Mouse (Mus musculus) embryonic facial prominence, embryonic 13.5 days (tissue): ENCODE data around the gene Rab33a. TPM values are rescaled to one million over a fixed set of nuclear protein-coding genes. Genes with fewer than 3 reads are reported as not detected.
A peak's percentile ranks its signal among the peaks of the same experiment; 100 is the strongest.

Experiments used
- ATAC-seq: fragments of 200-750 bp; cut with Nextera tagmentation; 2 replicates; pipeline ENCODE4 v1.8.0; 2017; ENCODE audit warnings: low read depth; ENCODE audit not compliant: insufficient number of reproducible peaks, insufficient read depth, low FRiP score, low TSS enrichment
- H3K27ac ChIP-seq: fragments of 300-500 bp; sonication (generic); 2 replicates; pipeline ENCODE4 v1.5.1; 2015; ENCODE audit warnings: moderate library complexity, mild to moderate bottlenecking, inconsistent platforms
- H3K27me3 ChIP-seq: fragments of 300-500 bp; sonication (generic); 2 replicates; pipeline ENCODE4 v1.6.1; 2015; ENCODE audit warnings: mild to moderate bottlenecking, inconsistent platforms
- H3K36me3 ChIP-seq: fragments of 300-500 bp; sonication (generic); 2 replicates; pipeline ENCODE4 v1.6.1; 2015; ENCODE audit warnings: mild to moderate bottlenecking, inconsistent platforms
- H3K4me1 ChIP-seq: fragments of 300-500 bp; sonication (generic); 2 replicates; pipeline ENCODE4 v1.6.1; 2015; ENCODE audit warnings: inconsistent platforms
- H3K4me2 ChIP-seq: fragments of 300-500 bp; sonication (generic); 2 replicates; pipeline ENCODE4 v1.6.1; 2015; ENCODE audit warnings: moderate library complexity, mild to moderate bottlenecking, inconsistent platforms
- H3K4me3 ChIP-seq: fragments of 300-500 bp; sonication (generic); 2 replicates; pipeline ENCODE4 v1.5.1; 2015; ENCODE audit warnings: mild to moderate bottlenecking, inconsistent platforms
- H3K9ac ChIP-seq: fragments of 300-500 bp; sonication (generic); 2 replicates; pipeline ENCODE4 v1.6.1; 2015; ENCODE audit warnings: mild to moderate bottlenecking, inconsistent platforms
- H3K9me3 ChIP-seq: fragments of 300-500 bp; sonication (generic); 2 replicates; pipeline ENCODE4 v1.6.1; 2016; ENCODE audit warnings: inconsistent platforms
- WGBS: fragments of 180-500 bp; shearing (Covaris S2); methylation state at CpG from one replicate; pipeline ENCODE4 v1.1.7; 2015; ENCODE audit warnings: mixed read lengths; 5-methylcytosine and 5-hydroxymethylcytosine counted together
- polyA plus RNA-seq: library from polyadenylated mRNA; unstranded; fragments of >200 nt; fragmentation: Nextera tagmentation; extraction: Ambion mirVana; gene quantifications from 2 replicates; pipeline ENCODE4 v1.2.1, GENCODE M21; 2015

Gene Rab33a
- polyA plus RNA-seq, result 6.2 and 6.7 TPM in 2 replicates

DNA sequence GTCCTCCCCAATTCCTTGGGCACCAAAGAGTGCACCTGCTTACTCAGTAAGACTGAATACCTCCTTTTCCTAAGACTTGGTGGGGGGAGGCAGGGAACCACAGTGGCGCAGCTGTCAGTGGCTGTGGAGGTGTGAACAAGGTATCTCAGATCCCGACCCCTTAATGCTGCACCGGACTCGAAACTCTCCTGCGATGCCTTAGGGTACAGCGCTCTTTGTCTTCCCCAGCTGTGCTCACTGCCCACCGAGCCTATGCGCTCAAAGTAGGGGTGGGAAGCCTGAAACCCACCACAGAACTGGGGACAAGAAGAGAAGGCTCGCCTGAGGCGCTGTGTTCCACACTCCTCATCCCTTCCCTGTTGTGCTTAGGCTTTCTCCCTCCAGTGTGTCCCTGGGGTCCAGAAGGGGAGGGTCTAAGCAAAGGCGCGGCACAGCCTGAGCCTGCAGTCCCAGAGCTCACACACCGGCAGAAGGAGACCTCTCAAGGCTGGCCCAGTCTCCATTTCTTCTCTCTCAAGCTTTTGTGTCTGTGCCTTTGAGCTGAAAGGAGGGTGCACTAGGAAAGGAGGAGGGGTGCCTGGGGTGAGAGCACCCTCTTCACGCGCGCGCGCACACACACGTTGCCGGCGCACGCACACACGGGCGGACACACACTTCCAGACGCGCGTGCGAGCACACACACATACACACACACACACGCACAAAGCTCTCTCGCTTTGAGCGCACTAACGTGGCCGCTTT, at the start of gene Rab33a:
TSS of gene Rab33a (plus strand) at position 478 of the 741 bp plus-strand sequence.
- ATAC-seq, result peak; percentile 75; the same call in 1 of the 2 replicates
- no peaks in the 10 kb centered on the region for H3K36me3 ChIP-seq

DNA sequence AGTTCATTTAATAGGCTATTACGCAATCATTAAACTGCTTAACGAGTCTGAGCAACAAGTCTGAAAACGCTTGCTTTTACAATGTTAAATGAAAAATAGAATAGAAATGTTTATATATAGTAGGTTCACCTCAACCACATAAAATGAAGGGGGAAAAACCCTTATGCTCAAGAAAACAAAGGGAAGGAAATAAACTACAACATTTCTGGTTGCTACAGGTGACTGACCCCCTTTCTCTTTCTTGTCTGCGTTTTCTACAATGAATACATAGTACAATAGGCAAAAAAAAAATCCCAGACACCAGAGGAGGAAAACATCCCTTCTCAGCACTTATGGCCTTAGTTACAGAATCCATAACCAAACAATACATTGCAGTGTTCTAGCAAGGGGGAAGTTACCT, 38.0 kb upstream of the Rab33a start:
- Histone ChIP-seq H3K4me1 (no peaks in the 10 kb centered on the region), H3K9me3 (no peaks in the 10 kb centered on the region), H3K9ac (no peak overlapping the region), H3K27ac (no peak overlapping the region), H3K4me3 (no peak overlapping the region), H3K4me2 (no peak overlapping the region), H3K36me3 (peaks cover 32% of the 10 kb centered on the region), H3K27me3 (no peaks in the 10 kb centered on the region)
- 79% methylated on average over 4 of the region's 4 CpGs for WGBS
- no peak for ATAC-seq

More for the DNA sequence above, at the start of gene Rab33a:
- peak within 1 kb of the TSS; percentile 57 for H3K9ac ChIP-seq
- peak within 1 kb of the TSS; percentile 70 for H3K4me2 ChIP-seq
- WGBS, result 29% methylated on average over 33 of the region's 33 CpGs
- peak within 1 kb of the TSS; percentile 49 for H3K4me3 ChIP-seq
- no peaks in the 10 kb centered on the region for H3K27me3 ChIP-seq
- H3K27ac ChIP-seq, result no peak within 1 kb of the TSS; the same call in 1 of the 2 replicates
- no peaks in the 10 kb centered on the region for H3K9me3 ChIP-seq
- no peaks in the 10 kb centered on the region for H3K4me1 ChIP-seq

DNA sequence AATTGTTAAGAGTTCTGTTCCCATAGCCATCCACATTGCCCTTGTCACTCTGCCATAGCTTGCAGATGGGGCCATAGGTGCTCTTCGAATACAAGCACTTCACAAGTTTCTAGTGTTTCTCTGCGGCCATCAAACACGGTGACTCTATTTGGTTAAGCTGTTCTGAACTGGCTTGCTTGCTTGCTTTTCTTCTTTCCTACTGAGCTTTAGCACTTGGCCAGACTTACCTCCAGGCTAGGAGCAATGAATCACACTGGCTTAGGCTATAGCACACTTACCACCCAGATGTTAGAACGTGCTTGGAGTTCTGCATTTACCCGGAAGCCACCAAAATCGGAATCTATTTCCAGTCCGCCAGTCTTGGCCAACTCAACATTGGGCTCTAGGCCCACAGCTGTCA, 37.4 kb upstream of the Rab33a start:
- Histone ChIP-seq H3K27me3 (no peaks in the 10 kb centered on the region), H3K36me3 (peaks cover 29% of the 10 kb centered on the region), H3K4me1 (no peaks in the 10 kb centered on the region), H3K27ac (no peak overlapping the region), H3K4me3 (no peak overlapping the region), H3K9ac (no peak overlapping the region), H3K9me3 (no peaks in the 10 kb centered on the region), H3K4me2 (no peak overlapping the region)
- no peak for ATAC-seq
- WGBS, result 90% methylated on average over 7 of the region's 7 CpGs

DNA sequence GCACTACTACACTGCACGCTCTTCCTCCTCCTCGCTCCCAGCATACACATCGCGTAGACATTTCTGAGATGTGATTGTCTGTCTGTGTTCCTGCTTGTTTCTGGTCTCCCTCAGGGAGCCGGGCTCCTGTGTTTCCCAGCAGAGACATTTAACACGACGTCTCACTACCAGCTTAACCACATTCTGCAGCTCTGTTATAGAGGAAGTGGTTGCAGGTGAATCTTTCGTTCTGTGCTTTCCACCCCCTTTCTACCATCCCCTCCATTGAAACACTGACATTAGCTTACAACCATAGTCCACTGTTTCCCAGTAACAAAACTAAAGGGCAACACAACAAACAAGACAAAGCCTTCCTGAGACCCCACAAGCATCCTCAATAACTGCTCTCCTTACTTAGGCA, 25.3 kb upstream of the Rab33a start:
- Histone ChIP-seq H3K27me3 (no peaks in the 10 kb centered on the region), H3K4me2 (no peak overlapping the region), H3K4me1 (no peaks in the 10 kb centered on the region), H3K4me3 (no peak overlapping the region), H3K9ac (no peak overlapping the region), H3K36me3 (peaks cover 20% of the 10 kb centered on the region), H3K27ac (no peak overlapping the region), H3K9me3 (no peaks in the 10 kb centered on the region)
- no peak for ATAC-seq
- 91% methylated on average over 8 of the region's 8 CpGs for WGBS

DNA sequence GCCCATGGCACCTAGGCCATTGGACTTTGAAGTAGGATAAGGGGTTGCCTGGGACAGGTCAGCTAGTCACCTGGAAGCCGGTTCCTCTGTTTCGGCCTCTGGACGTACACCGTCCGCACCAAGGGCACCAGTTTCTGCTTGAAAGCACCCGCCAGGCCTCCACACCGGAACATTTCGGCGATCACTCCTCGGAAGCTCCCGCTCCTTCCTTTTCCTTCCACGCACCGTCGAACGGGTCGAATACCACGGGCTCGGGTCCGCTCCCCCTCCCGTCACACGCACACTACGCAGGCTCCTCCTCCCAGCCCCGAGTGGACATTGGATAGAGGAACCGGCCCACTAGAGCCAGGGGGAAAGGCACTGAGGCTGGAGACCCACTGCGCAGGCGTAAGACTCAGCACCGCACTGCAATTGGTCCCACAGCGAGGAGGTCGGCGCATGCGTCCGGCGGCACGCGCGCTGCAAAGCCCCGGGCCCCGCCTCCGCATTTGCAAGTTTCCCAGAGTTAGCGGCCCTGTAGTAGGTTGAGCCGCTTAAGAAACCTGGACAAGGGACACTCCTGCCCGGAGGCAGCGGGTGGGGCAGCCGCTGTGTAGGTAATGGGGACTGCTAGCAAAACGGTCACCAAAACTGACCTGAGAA, 5.8 kb upstream of the Rab33a start, which contains the start of gene Aifm1:
TSS of gene Aifm1 (minus strand) at position 398 of the 642 bp plus-strand sequence.
- Histone ChIP-seq H3K4me2 (peak within 1 kb of the TSS; percentile 62), H3K9ac (peak within 1 kb of the TSS; percentile 76), H3K4me1 (peaks cover 5% of the 10 kb centered on the region; the same call in 1 of the 2 replicates), H3K27ac (no peak within 1 kb of the TSS), H3K9me3 (no peaks in the 10 kb centered on the region), H3K36me3 (no peaks in the 10 kb centered on the region), H3K27me3 (no peaks in the 10 kb centered on the region), H3K4me3 (peak within 1 kb of the TSS; percentile 55)
- 32% methylated on average over 45 of the region's 45 CpGs for WGBS
- ATAC-seq, result peak; percentile 97

DNA sequence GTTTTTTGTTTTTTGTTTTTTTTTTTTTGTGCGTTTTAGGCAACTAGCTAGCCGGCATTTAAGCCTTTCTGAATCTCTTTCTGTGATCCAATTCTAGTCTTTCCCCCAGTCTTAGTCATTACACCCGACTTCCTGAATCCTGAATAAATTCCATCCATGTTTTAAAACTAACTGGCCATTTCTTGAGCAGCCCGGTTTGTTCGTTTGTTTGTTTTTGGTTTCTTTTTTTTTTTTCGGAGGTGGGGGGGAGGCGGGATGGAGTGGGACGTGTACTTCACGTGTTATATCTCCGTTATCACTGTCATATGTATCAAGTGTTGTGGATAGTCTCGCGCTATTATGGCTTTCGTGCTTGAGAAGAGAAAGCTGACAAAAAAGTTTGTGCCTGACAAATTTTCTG, 5.3 kb upstream of the Rab33a start:
- WGBS, result 25% methylated on average over 13 of the region's 13 CpGs
- Histone ChIP-seq H3K27me3 (no peaks in the 10 kb centered on the region), H3K9me3 (no peaks in the 10 kb centered on the region), H3K36me3 (no peaks in the 10 kb centered on the region), H3K27ac (no peak overlapping the region), H3K4me2 (peak overlapping the region; percentile 62), H3K4me3 (peak overlapping the region; percentile 55), H3K9ac (peak overlapping the region; percentile 76), H3K4me1 (peaks cover 5% of the 10 kb centered on the region; the same call in 1 of the 2 replicates)
- no peak for ATAC-seq

DNA sequence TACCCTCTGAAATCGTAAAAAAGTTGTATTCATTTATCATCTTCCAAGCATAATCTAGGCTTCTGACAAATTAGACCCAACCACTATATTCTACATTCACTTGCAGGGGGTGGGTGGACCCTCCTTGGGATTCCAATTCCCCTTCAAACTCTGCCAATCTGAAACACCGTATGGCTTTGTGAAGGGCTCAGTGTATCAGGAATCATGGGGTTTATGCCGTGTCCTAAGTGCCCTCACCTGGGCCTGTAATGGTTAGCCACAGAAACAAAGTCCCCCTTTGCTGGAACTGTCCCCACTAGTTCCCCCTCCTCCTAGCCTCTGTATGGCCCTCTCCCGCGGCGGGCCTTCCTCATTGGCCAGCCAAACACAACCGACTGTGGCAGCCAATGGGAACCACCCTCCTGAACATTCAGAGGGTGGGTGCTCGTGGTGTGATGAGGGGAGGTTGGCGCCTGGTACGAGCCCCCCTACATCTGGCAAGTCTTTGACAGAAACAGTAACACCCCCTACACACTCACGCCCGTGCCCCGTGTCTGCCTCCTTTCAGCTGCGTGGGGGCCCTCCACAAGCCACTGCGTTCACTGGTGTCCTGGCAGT, 776 bp upstream of the Rab33a start:
- H3K9me3 ChIP-seq, result no peaks in the 10 kb centered on the region
- peak overlapping the region; percentile 57; the same call in 1 of the 2 replicates for H3K9ac ChIP-seq
- peak; percentile 52; the same call in 1 of the 2 replicates for ATAC-seq
- H3K27me3 ChIP-seq, result no peaks in the 10 kb centered on the region
- WGBS, result 32% methylated on average over 15 of the region's 15 CpGs
- peak overlapping the region; percentile 49 for H3K4me3 ChIP-seq
- peak overlapping the region; percentile 70 for H3K4me2 ChIP-seq
- no peaks in the 10 kb centered on the region for H3K4me1 ChIP-seq
- H3K36me3 ChIP-seq, result no peaks in the 10 kb centered on the region
- no peak overlapping the region for H3K27ac ChIP-seq

DNA sequence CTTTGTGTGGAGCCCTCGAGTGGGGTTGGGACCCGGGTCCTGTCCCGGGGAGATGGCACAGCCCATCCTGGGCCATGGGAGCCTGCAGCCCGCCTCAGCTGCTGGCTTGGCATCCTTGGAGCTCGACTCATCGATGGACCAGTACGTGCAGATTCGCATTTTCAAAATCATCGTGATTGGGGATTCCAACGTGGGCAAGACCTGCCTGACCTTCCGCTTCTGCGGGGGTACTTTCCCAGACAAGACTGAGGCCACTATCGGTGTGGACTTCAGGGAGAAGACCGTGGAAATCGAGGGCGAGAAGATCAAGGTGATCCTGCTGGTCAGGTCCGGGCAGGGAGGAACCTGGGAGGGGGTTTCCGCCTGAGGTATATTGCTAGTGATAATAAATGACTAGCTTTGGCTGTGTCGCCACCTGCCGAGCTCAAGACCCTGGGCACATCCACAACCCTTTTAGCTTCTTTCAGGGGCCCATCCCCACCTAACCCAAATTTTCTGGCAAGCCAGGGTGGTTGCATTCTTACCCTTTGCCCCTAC, 532 bp downstream of the Rab33a start:
- H3K9ac ChIP-seq, result peak overlapping the region; percentile 57
- 0 out of 2 replicates have a peak, but pooled peaks have one; percentile 52 for ATAC-seq
- no peaks in the 10 kb centered on the region for H3K9me3 ChIP-seq
- 21% methylated on average over 20 of the region's 20 CpGs for WGBS
- no peaks in the 10 kb centered on the region for H3K27me3 ChIP-seq
- peak overlapping the region; percentile 70 for H3K4me2 ChIP-seq
- peak overlapping the region; percentile 49 for H3K4me3 ChIP-seq
- H3K36me3 ChIP-seq, result no peaks in the 10 kb centered on the region
- no peaks in the 10 kb centered on the region for H3K4me1 ChIP-seq
- H3K27ac ChIP-seq, result no peak overlapping the region

DNA sequence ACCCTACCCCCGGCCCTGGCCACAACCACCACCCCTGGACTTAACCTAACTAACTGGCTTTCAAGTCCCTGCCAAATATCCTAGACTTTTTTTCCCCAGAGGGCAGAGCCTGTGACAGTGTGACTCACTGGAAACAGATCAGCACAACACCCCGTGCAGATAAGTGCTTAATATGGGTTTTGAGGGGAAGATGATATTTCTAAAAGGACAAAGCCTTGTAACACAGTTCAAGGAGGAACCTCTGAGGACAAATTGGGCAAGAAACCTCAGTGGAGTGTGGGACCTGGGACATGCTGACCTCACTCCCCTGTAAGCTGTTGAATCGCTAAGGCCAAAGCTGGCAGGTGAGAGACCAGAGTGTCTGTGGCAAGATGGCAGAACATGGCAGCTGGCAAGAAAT, 2.6 kb downstream of the Rab33a start:
- no peaks in the 10 kb centered on the region for H3K27me3 ChIP-seq
- no peak for ATAC-seq
- 81% methylated on average over 3 of the region's 3 CpGs for WGBS
- no peak overlapping the region for H3K27ac ChIP-seq
- no peak overlapping the region for H3K4me3 ChIP-seq
- no peaks in the 10 kb centered on the region for H3K9me3 ChIP-seq
- H3K36me3 ChIP-seq, result no peaks in the 10 kb centered on the region
- no peak overlapping the region for H3K4me2 ChIP-seq
- no peak overlapping the region for H3K9ac ChIP-seq
- H3K4me1 ChIP-seq, result no peaks in the 10 kb centered on the region

DNA sequence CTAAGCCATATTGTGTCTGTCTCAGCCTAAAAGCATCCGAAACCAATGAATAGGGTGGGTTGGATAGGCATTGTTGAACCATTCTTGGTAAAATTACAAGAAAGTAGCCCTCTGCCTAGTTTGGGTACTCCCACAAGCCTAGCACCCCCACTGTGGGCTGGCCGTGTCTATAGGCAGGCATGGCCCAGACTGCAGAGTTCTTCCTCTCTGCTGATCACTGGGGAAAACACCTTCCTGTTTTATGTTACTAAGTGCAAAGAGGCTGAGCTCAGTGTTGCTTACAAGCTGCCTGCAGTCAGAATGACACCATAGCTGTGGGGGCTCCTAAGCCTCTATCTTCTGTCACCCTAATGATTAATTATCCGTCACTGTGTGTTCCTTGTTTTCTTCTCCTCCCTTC, 4.4 kb downstream of the Rab33a start:
- Histone ChIP-seq H3K27me3 (no peaks in the 10 kb centered on the region), H3K9me3 (no peaks in the 10 kb centered on the region), H3K4me1 (no peaks in the 10 kb centered on the region), H3K4me3 (no peak overlapping the region), H3K27ac (no peak overlapping the region), H3K4me2 (no peak overlapping the region), H3K9ac (no peak overlapping the region), H3K36me3 (no peaks in the 10 kb centered on the region)
- 87% methylated on average over 3 of the region's 3 CpGs for WGBS
- ATAC-seq, result no peak

DNA sequence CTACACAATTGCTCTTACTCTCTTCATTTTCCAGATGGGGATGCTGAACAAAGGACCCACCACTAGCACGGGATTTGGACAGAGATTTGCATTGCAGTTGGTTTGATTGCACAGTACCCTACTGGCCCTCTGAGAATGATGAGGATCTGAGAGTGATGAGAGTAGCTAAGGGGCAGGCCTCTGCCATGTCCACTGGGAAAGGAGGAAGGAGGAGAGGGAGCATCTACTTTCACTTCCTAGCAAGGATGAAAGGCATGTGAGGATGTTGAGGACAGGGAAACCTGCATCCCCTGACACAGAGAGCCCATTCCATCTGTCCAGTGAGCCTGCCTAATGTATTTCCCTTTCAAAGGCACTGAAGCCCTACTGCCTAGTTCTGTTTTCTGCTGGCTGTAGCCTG, 6.2 kb downstream of the Rab33a start:
- no peak for ATAC-seq

More for the DNA sequence above, 6.2 kb downstream of the Rab33a start:
- H3K36me3 ChIP-seq, result no peaks in the 10 kb centered on the region
- H3K4me3 ChIP-seq, result no peak overlapping the region
- no peaks in the 10 kb centered on the region for H3K9me3 ChIP-seq
- WGBS, result 58% methylated on average over 1 of the region's 1 CpGs
- no peaks in the 10 kb centered on the region for H3K27me3 ChIP-seq
- no peak overlapping the region for H3K9ac ChIP-seq
- H3K27ac ChIP-seq, result no peak overlapping the region
- no peaks in the 10 kb centered on the region for H3K4me1 ChIP-seq
- no peak overlapping the region for H3K4me2 ChIP-seq
